Mouse (Mus musculus): ENCODE results near the gene Efcab2.
"Not testable (repeated sequence)": the region's sequence is repeated elsewhere in the genome, so short reads cannot be mapped to it uniquely, and the experiment has no call there.

Gene Efcab2

DNA sequence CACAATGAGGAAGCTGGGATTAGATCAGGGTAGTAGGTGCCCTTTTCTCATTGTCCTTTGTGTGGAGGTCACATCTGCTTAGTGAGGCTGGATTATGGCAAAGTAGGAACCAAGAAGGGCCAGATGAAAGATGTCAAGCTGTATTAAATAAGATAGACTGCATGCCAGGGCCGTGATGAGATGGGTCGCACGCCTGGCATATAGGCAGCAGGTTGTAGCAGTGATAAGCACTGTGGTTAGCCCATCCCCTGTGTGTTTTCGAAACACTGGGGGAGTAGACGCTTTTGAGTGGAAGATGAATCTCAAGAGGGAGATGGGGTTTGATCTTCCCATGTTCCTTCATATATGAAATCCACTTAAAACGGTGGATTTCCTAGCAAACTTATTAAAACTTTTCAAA, 3.9 kb upstream of the Efcab2 start:
- no peak for DNase-seq (ENCODE audit: low spot score)

DNA sequence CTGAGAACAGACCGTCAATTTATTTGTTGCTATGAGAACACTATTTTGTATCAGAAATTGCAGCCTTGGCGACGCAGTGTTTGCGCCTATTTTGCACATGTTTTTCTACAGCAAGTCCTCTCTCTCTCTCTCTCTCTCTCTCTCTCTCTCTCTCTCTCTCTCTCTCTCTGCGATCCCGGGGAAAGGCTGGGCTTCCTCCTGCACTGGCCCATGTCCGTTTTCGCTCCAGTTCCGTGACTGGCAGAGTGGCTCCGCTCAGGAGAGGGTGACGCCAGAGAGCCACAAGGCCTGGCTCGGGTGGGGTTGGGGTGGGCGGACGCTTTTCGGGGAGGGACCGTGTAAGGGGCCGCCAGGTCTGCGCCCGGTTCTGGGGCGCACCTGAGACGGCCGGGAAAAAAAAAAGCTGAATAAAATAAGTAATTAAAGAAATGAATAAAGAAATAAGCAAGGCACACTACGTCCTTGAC, 407 bp upstream of the Efcab2 start:
- DNase-seq (ENCODE audit: low spot score): peak; percentile 87

DNA sequence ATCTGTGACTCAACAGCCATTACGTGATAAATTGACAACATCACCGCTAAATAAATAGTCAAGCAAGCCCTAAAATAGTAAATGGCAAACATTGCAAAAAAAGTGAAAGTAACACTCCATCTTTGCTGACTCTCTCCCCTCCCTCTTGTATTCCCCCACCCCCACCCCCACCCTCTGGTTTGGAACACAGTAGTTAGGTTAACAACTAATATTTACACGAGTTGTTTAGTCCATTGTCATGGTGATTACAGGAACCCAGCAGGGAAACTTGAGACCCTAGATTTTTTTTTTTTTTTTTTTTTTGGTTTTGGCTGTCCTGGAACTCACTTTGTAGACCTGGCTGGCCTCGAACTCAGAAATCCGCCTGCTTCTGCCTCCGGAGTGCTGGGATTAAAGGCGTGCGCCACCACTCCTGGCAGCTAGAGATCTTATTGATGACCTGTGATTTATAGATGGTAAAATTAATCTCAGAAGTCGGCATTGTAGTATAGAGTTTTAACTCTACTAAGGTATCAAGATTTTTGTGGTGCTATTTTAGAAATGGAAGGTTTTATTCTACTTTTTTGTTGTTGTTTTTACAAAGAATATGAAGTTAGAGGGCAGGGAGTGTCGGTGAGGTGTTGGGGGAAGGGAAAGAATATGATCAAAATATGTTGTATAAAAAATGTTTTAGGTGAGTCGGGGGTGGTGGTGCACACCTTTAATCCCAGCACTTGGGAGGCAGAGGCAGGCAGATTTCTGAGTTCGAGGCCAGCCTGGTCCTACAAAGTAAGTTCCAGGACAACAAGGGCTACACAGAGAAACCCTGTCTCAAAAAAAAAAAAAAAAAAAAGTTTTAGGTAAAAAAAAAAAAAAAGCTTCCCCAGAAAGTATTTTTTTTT, 1.1 kb downstream of the Efcab2 start:
- DNase-seq (ENCODE audit: low spot score): no peak

DNA sequence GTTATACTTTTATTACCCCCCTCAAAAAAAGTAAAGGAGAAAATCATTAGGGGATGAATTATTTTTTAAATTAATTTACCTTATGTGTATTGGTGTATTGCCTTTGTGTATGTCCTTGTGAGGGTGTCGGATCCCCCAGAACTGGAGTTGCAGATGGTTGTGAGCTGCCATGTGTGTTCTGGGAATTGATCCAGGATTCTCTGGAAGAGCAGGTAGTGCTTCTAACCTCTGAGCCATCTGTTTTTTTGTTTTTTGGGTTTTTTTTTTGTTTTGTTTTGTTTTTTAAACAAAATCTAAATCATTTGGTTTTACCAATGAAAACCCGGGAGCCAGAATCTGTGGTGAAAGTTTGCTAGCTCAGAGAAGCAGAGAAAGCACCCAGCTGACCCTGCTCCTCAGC, 1.8 kb downstream of the Efcab2 start:
- no peak for DNase-seq (ENCODE audit: low spot score)

DNA sequence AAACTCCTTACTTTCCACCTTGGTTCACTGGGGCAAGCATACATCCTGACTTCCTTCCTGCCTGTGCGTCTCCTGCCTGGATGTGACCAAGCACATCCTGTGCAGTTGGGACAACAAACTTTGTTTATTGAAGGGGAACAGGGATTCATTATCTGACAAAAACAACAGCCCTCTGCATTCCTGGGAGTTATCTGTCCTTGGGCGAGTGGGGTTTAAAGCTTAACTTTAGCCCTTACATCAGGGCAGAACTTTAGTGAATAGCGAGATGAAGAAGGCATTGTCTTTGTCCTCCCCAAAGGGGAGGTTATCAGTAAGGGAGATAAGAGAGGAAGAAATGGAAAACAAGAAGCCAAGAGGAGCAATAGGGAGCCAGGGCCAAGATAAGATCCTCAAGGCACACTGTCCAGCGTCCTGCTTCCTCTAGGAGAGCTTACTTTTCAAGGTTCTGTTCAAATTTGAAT, 3.0 kb downstream of the Efcab2 start:
- no peak for DNase-seq (ENCODE audit: low spot score)

DNA sequence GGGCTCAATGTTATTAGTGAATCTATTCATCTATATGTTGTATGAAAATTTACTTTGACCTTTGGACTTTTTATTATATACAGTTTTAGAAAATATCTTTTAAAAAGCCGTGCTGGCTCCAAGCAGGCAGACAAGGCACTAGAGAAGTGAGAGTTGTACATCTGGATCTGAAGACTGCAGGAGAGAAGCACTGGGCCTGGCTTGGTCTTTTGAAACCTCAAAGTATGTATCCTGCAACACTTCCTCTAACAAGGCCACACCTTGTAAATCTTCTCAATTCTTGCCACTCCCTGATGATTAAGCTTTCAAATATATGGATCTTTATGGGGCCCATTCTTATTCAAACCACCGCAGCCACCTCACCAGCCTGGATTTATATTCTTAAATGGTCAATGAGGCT, 7.5 kb downstream of the Efcab2 start:
- not testable (repeated sequence) for DNase-seq (ENCODE audit: low spot score)

DNA sequence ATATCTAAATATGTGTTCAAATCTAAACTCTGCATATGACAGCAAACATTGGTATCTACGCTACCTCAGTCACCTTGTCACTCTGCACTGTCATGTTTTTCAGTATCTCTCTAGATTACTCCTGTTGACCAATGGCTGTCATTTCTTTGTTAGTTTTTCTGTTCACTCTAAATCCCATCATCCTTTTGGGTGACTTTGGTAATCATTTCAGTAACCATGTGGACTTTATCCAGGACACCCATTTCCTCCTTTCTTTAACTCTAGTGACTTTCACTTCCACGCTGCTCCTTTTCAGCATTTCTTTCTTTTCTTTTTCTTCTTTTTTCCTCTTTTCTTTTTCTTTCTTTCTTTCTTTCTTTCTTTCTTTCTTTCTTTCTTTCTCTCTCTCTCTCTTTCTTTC, 13.7 kb downstream of the Efcab2 start:
- no peak for DNase-seq (ENCODE audit: low spot score)

DNA sequence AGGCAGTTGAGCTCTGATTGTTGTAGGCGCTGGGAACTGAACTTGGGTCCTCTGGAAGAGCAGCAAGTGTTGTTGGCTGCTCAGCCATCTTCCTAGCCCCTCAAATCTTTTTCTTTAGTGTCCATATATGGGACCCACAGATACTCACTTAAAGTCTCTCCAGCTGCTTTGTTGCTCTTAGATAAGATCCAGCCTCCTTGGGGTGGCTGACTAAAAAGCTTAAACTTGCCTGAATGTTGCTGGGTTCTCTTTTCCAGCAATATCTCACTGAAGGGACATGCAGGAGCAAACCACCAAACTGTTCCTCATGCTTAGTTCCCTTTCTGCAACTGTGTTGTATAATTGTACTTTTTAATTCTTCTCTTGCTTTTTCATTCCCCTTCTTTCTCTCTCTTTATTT, 17.8 kb downstream of the Efcab2 start:
- no peak for DNase-seq (ENCODE audit: low spot score)

DNA sequence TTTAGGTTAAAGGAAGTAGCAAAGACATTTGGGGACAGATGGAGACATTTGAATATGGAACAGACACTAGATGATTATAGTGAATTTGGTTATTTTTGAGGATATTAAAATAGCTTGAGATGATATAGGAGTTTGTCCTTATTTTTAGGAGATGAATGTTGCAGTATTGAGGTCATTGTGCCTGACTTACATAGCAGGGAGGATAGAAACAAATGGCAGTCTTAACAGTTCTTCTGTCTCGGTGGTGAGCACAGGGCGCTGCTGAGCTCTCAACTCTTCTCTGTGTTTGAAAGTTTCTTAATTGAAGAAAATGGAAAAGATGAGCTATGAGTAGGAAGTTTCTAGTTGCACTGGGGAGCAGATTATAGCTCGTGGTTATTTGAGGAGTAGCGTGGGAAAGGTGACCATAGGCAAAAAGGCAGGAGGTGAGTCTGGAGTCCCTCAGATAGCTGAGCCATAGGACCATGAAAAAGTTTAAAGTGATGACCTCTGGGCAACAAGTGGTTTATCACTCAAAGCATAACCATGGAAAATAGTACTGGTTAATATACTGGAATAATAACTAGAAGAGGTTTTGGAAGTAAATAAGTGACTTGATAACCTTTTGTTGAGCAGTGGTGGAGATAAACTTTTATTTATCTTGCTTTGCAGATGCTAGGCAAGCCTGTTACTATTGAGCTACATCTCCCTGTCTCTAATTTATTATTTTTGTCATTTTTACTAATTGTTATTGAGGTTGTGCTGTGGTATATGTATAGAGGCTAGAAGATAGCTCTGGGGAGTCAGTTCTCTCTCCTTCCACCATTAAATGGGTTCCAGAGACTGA, 25.9 kb downstream of the Efcab2 start:
- no peak for DNase-seq (ENCODE audit: low spot score)

DNA sequence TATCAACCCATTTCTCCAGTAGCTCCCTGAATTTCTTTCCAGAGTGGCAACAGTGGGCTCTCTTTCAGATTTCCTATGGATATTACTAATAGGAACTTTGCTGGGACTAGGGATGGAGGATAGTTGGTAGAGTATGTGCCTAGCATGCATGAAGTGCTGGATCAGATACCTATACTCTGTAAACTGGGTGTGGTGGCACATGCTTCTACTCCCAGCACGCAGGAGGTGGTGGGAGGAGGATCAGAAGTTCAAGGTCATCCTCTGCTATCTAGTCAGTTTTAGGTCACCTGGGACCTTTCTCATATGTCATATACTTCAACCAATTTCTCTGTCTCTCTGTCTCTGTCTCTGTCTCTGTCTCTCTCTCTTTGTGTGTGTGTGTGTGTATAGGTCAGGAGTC, 27.7 kb downstream of the Efcab2 start:
- no peak for DNase-seq (ENCODE audit: low spot score)

DNA sequence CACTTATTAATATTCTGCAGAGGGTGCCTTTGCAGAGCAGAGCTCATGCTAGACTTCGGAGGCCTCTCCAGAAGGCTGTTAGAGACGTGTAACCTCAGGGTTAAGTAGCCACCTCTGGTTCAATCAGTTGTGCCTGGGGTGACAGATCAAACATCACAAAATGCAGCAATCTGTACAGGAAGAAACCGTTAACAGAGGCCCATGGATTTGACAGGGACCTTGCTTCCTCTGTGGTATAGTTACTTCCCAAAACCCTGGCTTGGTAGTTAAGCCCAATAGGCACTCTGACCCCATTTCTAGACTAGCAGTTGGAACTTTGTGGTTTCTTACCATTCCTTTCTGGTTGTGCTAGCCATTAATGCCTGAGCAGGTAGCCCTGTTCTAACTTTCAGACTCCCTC, 38.5 kb downstream of the Efcab2 start:
- DNase-seq (ENCODE audit: low spot score): no peak

DNA sequence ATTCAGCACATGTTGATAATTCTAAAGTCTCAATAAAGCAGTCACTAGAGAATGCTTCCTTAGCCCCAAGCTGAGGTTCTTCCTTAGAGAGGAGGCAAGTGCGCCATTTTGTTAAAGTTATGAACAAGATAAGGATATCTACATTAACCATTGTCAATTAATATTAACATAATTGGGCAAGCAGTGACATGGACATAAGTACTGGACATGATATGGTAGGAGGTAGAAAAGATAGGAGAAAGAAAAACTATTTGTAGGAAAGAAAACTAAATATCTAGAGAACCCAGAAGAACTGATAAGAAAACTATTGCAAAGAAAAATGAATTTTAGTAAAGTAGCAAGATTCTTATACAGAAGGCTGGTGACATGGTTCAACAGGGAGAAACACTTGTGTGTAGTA, 41.2 kb downstream of the Efcab2 start:
- no peak for DNase-seq (ENCODE audit: low spot score)

DNA sequence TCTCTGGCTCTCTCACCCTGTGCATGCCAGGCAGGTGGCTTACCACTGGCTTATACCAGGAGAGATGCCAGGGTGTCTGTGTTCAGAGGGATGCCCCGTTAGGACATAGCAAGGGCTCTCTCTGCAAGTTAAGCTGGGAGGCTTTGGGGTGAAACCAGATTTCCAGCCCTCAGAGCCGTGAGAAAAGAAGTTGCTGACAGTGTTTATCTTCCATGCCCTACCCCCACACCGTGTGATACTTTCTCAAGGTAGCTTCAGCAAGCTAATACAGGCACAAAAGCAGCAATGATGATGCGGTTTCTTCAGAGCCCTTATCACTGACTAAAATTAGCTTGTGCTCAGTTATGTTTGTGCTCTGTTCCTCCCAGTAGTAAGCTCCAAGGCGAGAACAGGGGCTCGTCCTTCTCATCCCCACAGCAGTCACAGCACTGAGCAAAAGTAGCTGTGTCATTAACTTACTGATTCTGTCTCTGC, 42.4 kb downstream of the Efcab2 start:
- no peak for DNase-seq (ENCODE audit: low spot score)

DNA sequence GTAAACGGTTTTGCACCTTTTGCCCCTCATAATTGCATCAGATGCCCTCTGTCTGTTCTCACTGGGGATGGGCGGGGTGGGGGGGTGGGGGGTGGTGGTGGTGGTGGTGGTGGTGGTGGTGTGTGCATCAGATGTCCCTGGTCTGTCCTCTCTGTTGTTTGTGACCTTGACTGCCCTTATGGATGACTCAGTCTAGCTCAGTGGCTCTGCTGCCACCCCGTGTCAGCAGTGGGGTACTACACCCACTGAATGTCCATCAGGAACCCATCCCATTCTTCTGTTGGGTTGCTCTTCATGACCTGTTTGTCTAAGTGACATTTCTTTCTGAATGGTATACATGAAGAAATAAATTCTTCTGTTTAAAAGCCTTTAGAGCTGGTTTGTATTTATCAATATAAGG, 43.3 kb downstream of the Efcab2 start:
- peak; percentile 87 for DNase-seq (ENCODE audit: low spot score)

DNA sequence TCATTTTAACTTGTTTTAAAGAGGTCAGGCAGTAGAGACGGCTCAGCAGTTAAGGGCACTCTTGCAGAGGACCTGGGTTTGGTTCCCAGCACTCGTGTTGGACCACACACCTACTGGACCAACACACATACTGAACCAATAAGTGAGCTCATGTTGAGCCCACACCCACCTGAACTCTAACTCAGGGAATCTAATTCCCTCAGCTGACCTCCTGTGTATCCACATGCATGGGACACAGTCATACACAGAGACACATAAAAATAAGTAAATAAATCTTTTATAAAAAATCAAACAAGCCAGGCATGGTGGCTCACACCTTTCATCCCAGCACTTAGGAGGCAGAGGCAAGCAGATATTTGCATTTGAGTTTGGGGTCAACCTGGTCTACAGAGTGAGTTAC, 44.0 kb downstream of the Efcab2 start:
- DNase-seq (ENCODE audit: low spot score): no peak

DNA sequence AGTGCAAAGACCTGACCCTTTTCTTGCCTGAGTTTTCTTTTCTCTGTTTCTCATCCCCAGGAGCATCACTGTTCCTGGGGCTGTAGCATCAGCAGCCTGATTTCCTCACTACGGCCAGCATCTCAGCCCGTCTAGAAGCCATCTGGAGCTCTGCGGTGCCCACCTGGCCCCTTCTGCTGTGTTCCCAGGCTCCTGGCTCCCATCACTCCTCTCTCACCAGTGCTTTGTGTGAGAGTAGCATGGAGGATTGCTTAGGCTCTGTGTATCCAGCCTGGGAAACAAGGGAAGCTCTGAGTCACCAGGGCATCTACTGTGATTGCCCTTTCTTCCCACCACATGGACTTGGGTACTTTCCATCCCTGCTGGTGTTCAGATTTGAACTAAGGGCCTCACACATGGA, 48.2 kb downstream of the Efcab2 start:
- DNase-seq (ENCODE audit: low spot score): no peak

DNA sequence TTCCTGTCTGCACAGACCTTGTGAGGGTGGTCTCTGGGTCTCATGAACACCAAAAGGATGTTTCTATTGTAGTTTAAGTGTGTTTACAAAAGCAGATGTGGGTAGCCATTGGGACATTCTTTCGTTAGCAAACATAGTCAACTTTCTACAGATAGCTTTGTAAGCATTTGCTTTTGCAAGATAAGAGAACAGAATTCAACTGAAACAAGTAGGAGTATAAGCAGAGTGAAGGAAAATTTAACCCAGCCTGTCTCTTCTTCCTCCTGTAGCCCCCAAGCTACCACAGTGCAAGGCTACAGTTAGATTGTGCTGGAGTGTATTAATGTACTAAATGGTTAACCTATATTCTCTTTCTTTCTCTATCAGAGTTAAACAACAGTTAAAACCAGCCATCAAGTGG, 49.2 kb downstream of the Efcab2 start:
- no peak for DNase-seq (ENCODE audit: low spot score)

DNA sequence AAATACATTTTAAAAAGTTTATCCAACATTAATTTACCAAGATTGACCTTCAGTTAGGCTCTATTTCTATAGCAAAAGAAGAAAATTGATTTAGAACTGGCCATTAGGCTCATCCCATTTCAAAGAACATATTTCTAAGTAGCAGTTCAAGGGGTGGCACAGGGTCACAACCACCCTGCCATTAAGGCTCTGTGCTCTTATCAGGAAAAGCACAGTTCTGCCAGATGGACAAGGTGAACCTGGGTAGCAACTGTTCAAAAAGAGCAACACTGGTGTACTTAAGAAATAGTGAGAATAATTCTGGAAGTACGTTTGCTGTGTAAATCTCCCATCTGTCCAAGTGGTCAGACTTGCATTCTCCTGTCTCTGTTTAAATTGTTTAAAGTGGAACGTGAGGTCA, 52.1 kb downstream of the Efcab2 start:
- no peak for DNase-seq (ENCODE audit: low spot score)

DNA sequence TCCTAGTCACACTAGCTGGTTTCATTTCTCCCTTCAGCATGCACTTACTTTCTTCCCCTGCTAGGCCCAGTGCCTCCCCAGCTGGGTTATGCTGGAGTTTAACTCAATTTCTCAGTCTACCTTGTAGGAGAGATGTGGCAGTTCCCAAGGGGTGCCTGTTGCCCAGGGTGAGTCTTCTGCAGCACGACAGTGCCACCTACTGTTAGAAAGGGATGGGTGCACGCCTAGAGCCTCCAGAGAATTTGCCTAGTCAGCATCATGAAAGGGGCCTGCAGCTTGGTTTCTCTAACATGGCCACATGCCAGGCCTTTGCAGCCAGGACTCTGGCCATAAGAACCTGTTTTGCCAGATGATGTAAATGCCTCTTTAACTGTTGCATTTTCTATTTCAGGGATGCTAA, 57.8 kb downstream of the Efcab2 start:
- DNase-seq (ENCODE audit: low spot score): peak; percentile 87

DNA sequence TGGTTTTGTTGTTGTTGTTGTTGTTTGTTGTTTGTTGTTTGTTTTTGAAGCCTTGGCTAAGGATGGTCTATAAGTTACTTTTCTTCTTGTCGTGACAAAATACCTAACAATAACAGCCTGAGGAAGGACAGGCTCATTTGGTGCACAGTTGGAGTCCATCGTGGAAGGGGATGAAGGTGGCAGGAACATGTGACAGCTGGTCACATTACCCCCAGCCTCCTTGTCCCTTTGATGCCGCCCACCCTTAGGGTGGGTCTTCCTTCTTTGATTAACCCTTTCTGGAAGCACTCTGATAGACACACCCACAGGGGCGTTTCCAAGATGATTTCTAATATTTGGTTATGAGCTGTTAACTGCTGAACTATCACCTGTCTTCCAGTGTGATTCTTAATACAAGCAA, 58.3 kb downstream of the Efcab2 start:
- DNase-seq (ENCODE audit: low spot score): no peak

DNA sequence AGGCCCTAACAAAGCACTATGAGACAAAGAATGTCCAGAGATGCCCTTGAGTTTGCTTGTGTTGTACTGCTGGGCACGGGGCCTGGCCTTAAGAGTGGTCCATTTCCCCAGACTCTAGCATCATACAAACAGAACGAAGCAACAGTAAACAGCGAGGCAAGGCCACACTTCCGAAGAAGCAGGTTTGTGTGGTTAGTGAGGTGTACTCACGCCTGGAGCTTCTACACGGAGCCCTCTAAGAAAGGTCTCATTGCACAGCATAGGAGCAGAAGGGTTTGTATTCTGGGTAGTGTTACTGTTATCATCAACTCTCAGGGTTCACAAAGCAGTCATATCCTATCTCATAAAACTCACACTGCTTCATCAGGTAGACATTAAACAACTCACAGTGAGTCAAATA, 61.7 kb downstream of the Efcab2 start:
- DNase-seq (ENCODE audit: low spot score): no peak

DNA sequence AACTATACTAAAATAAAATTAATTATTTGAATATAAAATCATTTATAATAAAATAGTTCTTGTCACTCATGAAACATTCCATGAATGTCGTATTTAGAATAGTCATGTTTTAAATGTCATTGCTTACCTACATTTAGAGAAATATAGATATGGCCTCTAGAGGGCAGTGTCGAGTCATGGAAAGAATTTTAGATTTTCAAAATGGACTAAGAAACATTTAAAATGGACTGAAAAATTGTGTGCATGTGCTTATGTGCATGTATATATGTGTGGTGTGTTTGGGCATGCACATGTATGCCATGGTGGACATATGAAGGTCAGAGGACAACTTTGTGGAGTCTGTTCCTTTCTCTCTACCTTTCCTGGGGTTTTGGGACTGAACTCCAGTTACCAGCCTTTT, 62.4 kb downstream of the Efcab2 start:
- peak; percentile 42 for DNase-seq (ENCODE audit: low spot score)

DNA sequence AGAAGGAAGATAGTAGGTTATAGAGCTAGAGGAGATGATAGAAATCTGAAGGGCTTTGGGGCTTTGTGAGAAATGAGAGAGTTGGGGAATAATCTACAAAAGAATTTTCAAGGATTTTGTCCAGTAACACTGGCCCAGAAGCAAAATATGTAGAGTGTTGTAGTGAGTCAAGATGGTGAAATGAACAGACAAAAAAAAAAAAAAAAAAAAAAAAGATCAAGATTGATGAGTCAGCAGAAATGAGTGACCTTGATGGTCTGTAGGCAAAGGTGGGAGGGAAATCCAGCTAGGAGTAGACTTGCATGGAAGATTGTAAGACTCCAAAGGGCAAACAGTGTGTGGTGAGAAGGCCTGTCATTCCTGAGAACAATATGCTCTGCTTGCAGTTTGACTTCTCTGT, 78.0 kb downstream of the Efcab2 start:
- no peak for DNase-seq (ENCODE audit: low spot score)
